ENCODE assay signal across 8 mouse cellular contexts in the genomic region with DNA sequence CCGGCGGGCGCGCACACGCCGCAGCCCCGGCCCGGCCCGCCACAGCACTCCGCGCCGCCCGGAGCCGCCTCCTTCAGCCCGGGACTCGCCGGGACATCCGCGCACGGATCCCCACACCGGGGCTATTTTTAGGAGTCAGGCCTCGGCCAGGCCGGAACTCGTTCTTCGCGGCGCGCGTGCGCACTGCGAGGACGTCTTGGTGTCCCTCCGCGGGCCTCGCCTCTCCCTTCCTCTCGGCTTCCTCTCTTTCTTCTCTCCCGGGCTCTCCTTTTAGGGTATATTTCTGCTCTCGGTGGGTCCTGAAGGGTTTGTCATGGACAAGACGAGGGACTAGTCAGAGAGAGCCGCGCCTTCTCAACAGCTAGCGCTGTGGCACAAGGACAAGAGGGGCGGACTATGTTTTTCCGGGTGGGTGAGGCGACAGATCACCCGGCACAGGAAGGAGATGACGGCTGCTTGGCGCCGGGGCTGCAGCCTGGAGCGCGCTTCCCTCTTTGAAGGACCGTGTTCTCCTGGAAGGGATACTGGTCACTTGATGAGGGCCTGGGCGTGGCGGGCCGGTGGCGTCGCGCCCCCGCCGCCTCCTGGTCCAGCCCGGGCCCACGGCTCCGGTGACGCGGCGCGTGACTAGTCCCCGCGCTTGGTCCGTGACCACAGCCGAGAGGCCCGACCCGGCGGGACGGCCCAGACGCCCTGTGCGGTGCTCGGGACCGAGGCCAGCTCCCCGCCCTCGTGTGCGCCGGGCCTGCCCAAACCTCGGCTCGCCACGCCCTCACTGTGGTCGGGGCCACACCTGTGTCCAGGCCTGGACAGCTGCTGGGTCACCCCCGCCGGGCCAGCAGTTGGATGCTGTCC. TPM values are rescaled to one million over a fixed set of nuclear protein-coding genes. Genes with fewer than 3 reads are reported as not detected.
DNase-seq lines count a peak whose midpoint lies in the region; ATAC-seq and TF ChIP-seq lines count a peak whose summit lies in the region.

A gene (minus strand): TSS at position 130 of the 855 bp plus-strand sequence.

- no peaks in the 10 kb centered on the region for H3K27me3 ChIP-seq in MEL (ENCODE audit: control insufficient read depth in 1 of 2, insufficient read depth in 2 of 2, low read length in 2 of 2)
- no peaks in the 10 kb centered on the region for H3K27me3 ChIP-seq in cerebellum, adult 2 months (ENCODE audit: control insufficient read depth, insufficient read depth, low read length)
- no peaks in the 10 kb centered on the region for H3K27me3 ChIP-seq in forebrain, postnatal 0 days (ENCODE audit: insufficient read depth, low read length)
- H3K27me3 ChIP-seq in lung, embryonic 15.5 days, result no peaks in the 10 kb centered on the region

- H3K9ac ChIP-seq in MEL (ENCODE audit: control insufficient read depth, low read depth, low read length, poor library complexity, severe bottlenecking), result peak within 1 kb of the TSS; percentile 98
- H3K9ac ChIP-seq in forebrain, postnatal 0 days, result peak within 1 kb of the TSS; percentile 92
- H3K9ac ChIP-seq in lung, embryonic 15.5 days, result peak within 1 kb of the TSS; percentile 99

- under 1% methylated on average over 88 of the region's 89 CpGs for WGBS in cerebellum, adult 2 months
- 1% methylated on average over 89 of the region's 89 CpGs for WGBS in forebrain, postnatal 0 days
- WGBS in lung, embryonic 15.5 days, result 2% methylated on average over 89 of the region's 89 CpGs

- H3K4me1 ChIP-seq in MEL (ENCODE audit: control insufficient read depth in 1 of 2, insufficient read depth in 2 of 2, low read length in 2 of 2), result peaks cover 11% of the 10 kb centered on the region in 2 experiments
- H3K4me1 ChIP-seq in cerebellum, adult 2 months (ENCODE audit: control insufficient read depth, insufficient read depth, low read length), result peaks cover 2% of the 10 kb centered on the region; the same call in 1 of the 2 replicates
- H3K4me1 ChIP-seq in forebrain, postnatal 0 days (ENCODE audit: insufficient read depth), result peaks cover 13% of the 10 kb centered on the region
- H3K4me1 ChIP-seq in lung, embryonic 15.5 days, result peaks cover 19% of the 10 kb centered on the region

- peak; percentile 94 for DNase-seq in MEL (ENCODE audit: low read depth, low spot score)
- peak; percentile 96 to 99 for DNase-seq in cerebellum, adult 2 months
- DNase-seq in forebrain, postnatal 0 days, result peak; percentile 98
- peak; percentile 98 for DNase-seq in heart, postnatal 4 days
- peak; percentile 92 to 97 for DNase-seq in layer of hippocampus, adult 8-10 months (ENCODE audit: low spot score in 2 of 2)
- peak; percentile 91 for DNase-seq in ovary, adult 18-20 months (ENCODE audit: low spot score)
- DNase-seq in thymus, postnatal 0 days (ENCODE audit: low spot score), result peak; percentile 95

- peak; percentile 73 to 86 for TF ChIP-seq POLR2A in MEL (IDR thresholded peaks at IDR 0.05; ENCODE audit: control insufficient read depth in 1 of 2, insufficient read depth in 1 of 2, low read depth in 1 of 2, low read length in 2 of 2, poor library complexity in 1 of 2)
- peak; percentile 64 for TF ChIP-seq POLR2A in cerebellum, adult 2 months (IDR thresholded peaks at IDR 0.05; ENCODE audit: borderline replicate concordance, insufficient read depth, low read length)

- TF ChIP-seq RAD21 in MEL (IDR thresholded peaks at IDR 0.05; ENCODE audit: low read depth, low read length), result no peak

- H3K4me3 ChIP-seq in MEL (ENCODE audit: control insufficient read depth in 1 of 2, insufficient read depth in 1 of 2, low read depth in 2 of 2, low read length in 2 of 2), result peak within 1 kb of the TSS; percentile 88 to 100
- H3K4me3 ChIP-seq in cerebellum, adult 2 months (replicated peaks; ENCODE audit: insufficient read depth, low read depth, low read length), result peak within 1 kb of the TSS; percentile 89
- H3K4me3 ChIP-seq in forebrain, postnatal 0 days (ENCODE audit: low read depth, low read length), result peak within 1 kb of the TSS; percentile 86
- peak within 1 kb of the TSS; percentile 94 for H3K4me3 ChIP-seq in lung, embryonic 15.5 days

- peaks cover 0 to 10% of the 10 kb centered on the region in 2 experiments; a peak in 2 of 4 replicates for H3K36me3 ChIP-seq in MEL (ENCODE audit: control insufficient read depth in 1 of 2, insufficient read depth in 2 of 2, low read length in 2 of 2)
- no peaks in the 10 kb centered on the region for H3K36me3 ChIP-seq in forebrain, postnatal 0 days (ENCODE audit: insufficient read depth)
- no peaks in the 10 kb centered on the region for H3K36me3 ChIP-seq in lung, embryonic 15.5 days

- no peaks in the 10 kb centered on the region for H3K9me3 ChIP-seq in MEL (replicated peaks; ENCODE audit: insufficient read depth, low read length)
- no peaks in the 10 kb centered on the region for H3K9me3 ChIP-seq in forebrain, postnatal 0 days (ENCODE audit: low read length)
- no peaks in the 10 kb centered on the region for H3K9me3 ChIP-seq in lung, embryonic 15.5 days

- no peak for TF ChIP-seq CTCF in MEL (IDR thresholded peaks at IDR 0.05 in 2 of 3, conservative IDR thresholded peaks at IDR 0.05 in 1 of 3; ENCODE audit: control insufficient read depth in 1 of 3, insufficient read depth in 1 of 3, low read depth in 2 of 3, low read length in 3 of 3, poor library complexity in 1 of 3, severe bottlenecking in 1 of 3)
- TF ChIP-seq CTCF in cerebellum, adult 2 months (IDR thresholded peaks at IDR 0.05; ENCODE audit: borderline replicate concordance, insufficient read depth, low read depth, low read length), result no peak
- TF ChIP-seq CTCF in forebrain, postnatal 0 days (IDR thresholded peaks at IDR 0.05; ENCODE audit: low read depth), result no peak

- H3K79me2 ChIP-seq in MEL (ENCODE audit: control insufficient read depth, insufficient read depth, low read length, poor library complexity), result peaks cover 17% of the 10 kb centered on the region

- peak within 1 kb of the TSS; percentile 99 for H3K4me2 ChIP-seq in forebrain, postnatal 0 days (ENCODE audit: low read depth)
- H3K4me2 ChIP-seq in lung, embryonic 15.5 days, result peak within 1 kb of the TSS; percentile 92

- peak; percentile 91 for ATAC-seq in forebrain, postnatal 0 days
- peak; percentile 90 for ATAC-seq in lung, embryonic 15.5 days (ENCODE audit: borderline replicate concordance, extremely low read depth, low FRiP score, low TSS enrichment)

- no peak for TF ChIP-seq EP300 in MEL (IDR thresholded peaks at IDR 0.05; ENCODE audit: low read depth in 1 of 2, low read length in 2 of 2)

- H3K27ac ChIP-seq in MEL (ENCODE audit: control insufficient read depth, low read depth, low read length), result peak within 1 kb of the TSS; percentile 87
- peak within 1 kb of the TSS; percentile 100 for H3K27ac ChIP-seq in cerebellum, adult 2 months (ENCODE audit: insufficient read depth, low read length)
- H3K27ac ChIP-seq in forebrain, postnatal 0 days (ENCODE audit: low read depth, low read length), result peak within 1 kb of the TSS; percentile 97
- H3K27ac ChIP-seq in lung, embryonic 15.5 days, result peak within 1 kb of the TSS; percentile 99

TF ChIP-seq in MEL, 35 proteins besides CTCF, POLR2A, EP300 and RAD21 (continues in another document):
- TF ChIP-seq POLR2AphosphoS5 (IDR thresholded peaks at IDR 0.05; ENCODE audit: borderline replicate concordance, low read depth, low read length), result 0 out of 2 replicates have a peak, but pooled peaks have one; percentile 36
- TF ChIP-seq MEF2A (IDR thresholded peaks at IDR 0.05; ENCODE audit: extremely low read depth, insufficient replicate concordance, low read depth, low read length, poor library complexity, severe bottlenecking), result peak; percentile 99
- TF ChIP-seq RCOR1 (IDR thresholded peaks at IDR 0.05; ENCODE audit: low read depth, low read length), result no peak
- peak; percentile 73; the same call in 1 of the 2 replicates for TF ChIP-seq HCFC1 (IDR thresholded peaks at IDR 0.05; ENCODE audit: low read depth, low read length)
- no peak; the same call in 1 of the 2 replicates for TF ChIP-seq ZC3H11A (IDR thresholded peaks at IDR 0.05; ENCODE audit: low read depth, low read length)
- peak; percentile 88 for TF ChIP-seq NRF1 (IDR thresholded peaks at IDR 0.05; ENCODE audit: insufficient read depth, low read depth, low read length, poor library complexity, severe bottlenecking)
- TF ChIP-seq CHD2 (IDR thresholded peaks at IDR 0.05; ENCODE audit: low read length), result no peak
- no peak for TF ChIP-seq ZNF384 (IDR thresholded peaks at IDR 0.05; ENCODE audit: low read depth, low read length)
- no peak for TF ChIP-seq GABPA (IDR thresholded peaks at IDR 0.05; ENCODE audit: low read depth, low read length)
- TF ChIP-seq BHLHE40 (IDR thresholded peaks at IDR 0.05; ENCODE audit: borderline replicate concordance, low read depth, low read length), result 0 out of 2 replicates have a peak, but pooled peaks have one; percentile 17
- TF ChIP-seq POLR2AphosphoS2 (IDR thresholded peaks at IDR 0.05; ENCODE audit: low read length), result no peak
- peak; percentile 56; the same call in 1 of the 2 replicates for TF ChIP-seq ZMIZ1 (IDR thresholded peaks at IDR 0.05; ENCODE audit: low read depth, low read length)
- no peak; the same call in 1 of the 2 replicates for TF ChIP-seq SMC3 (IDR thresholded peaks at IDR 0.05; ENCODE audit: low read depth, low read length)
- TF ChIP-seq CHD1 (IDR thresholded peaks at IDR 0.05; ENCODE audit: low read depth, low read length), result no peak
- TF ChIP-seq TCF12 (IDR thresholded peaks at IDR 0.05; ENCODE audit: low read depth, low read length), result peak; percentile 72
- 0 out of 2 replicates have a peak, but pooled peaks have one; percentile 40 for TF ChIP-seq ETS1 (IDR thresholded peaks at IDR 0.05; ENCODE audit: low read depth, low read length)
- peak; percentile 74 for TF ChIP-seq SIN3A (IDR thresholded peaks at IDR 0.05; ENCODE audit: low read length)
- peak; percentile 47; the same call in 1 of the 2 replicates for TF ChIP-seq MAZ (IDR thresholded peaks at IDR 0.05; ENCODE audit: low read depth, low read length)
- TF ChIP-seq ELF1 (IDR thresholded peaks at IDR 0.05; ENCODE audit: low read depth, low read length), result peak; percentile 71; the same call in 1 of the 2 replicates
- TF ChIP-seq ZKSCAN1 (IDR thresholded peaks at IDR 0.05; ENCODE audit: low read depth, low read length), result no peak; the same call in 1 of the 2 replicates

RNA-seq across cellular contexts. Expression of the gene that starts here (rescaled TPM):
- 9.6 and 11.6 TPM in 2 replicates for total RNA-seq in MEL (2012; rRNA removed)
- 10 to 100 TPM in 1 of 2 experiments, not detected in 1; 13.4 TPM for polyA plus RNA-seq in MEL (2012; ENCODE audit: insufficient read depth in 1 of 2, insufficient read length in 2 of 2, low read depth in 1 of 2, low replicate concordance in 2 of 2, missing spikeins in 1 of 2)
- polyA plus RNA-seq in cerebellum, adult 2 months (2012; rRNA removed), result 59.1 and 69.7 TPM in 2 replicates
- total RNA-seq in forebrain, postnatal 0 days (2014; rRNA removed), result 62.2 and 80.9 TPM in 2 replicates
- 31.1 and 47.7 TPM in 2 replicates for polyA plus RNA-seq in forebrain, postnatal 0 days (2015; fragmentation: Nextera tagmentation; extraction: Ambion mirVana)
- total RNA-seq in heart, postnatal 4 days (2021), result 100 to 1,000 TPM; 250 to 257 TPM
- 100 to 1,000 TPM; 139 to 155 (median 150) TPM for total RNA-seq in layer of hippocampus, adult 8-10 months (2022)
- 48.8 and 56.3 TPM in 2 replicates for polyA plus RNA-seq in lung, embryonic 15.5 days (2015; fragmentation: Nextera tagmentation; extraction: Ambion mirVana)
- 62.3 and 64.9 TPM in 2 replicates for polyA plus RNA-seq in thymus, postnatal 0 days (2015; fragmentation: Nextera tagmentation; extraction: Ambion mirVana)

Comparison
In these comparisons a context has a peak if more than half of its experiments do, and no peak if none do; other contexts are left out.
1. Peak in every context shown above with its lines: DNase-seq, ATAC-seq, H3K4me3 ChIP-seq and H3K27ac ChIP-seq.